Mouse (Mus musculus) CD4-positive helper T cell, adult 2 months (primary cell): ENCODE measurements around the gene Apex1.
"Not testable (repeated sequence)": the region's sequence is repeated elsewhere in the genome, so short reads cannot be mapped to it uniquely, and the experiment has no call there.

Experiments used
- DNase-seq: peaks from one replicate; pipeline ENCODE4 v3.0.0-alpha.2; 2012; ENCODE audit warnings: low read depth, missing footprints, low spot score

Apex1 gene

GRCm38 (mm10) chr14:50924281-50925064 is at the start of gene Apex1, which contains the start of gene Osgep:
Gene Apex1 (plus strand): TSS chr14:50924968.
Gene Osgep (minus strand): TSS chr14:50924893.
- peak; percentile 97 for DNase-seq

GRCm38 (mm10) chr14:50875175-50875574 is 49.6 kb upstream of the Apex1 start:
- no peak for DNase-seq

- DNase-seq, result no peak
These were observed 49.1 kb upstream of the Apex1 start for GRCm38 (mm10) chr14:50875591-50876230.

GRCm38 (mm10) chr14:50876236-50876950 is 48.4 kb upstream of the Apex1 start:
- DNase-seq, result no peak

- no peak for DNase-seq
These were observed 33.1 kb upstream of the Apex1 start for GRCm38 (mm10) chr14:50891621-50892020.

- no peak for DNase-seq
These were observed 32.7 kb upstream of the Apex1 start for GRCm38 (mm10) chr14:50892091-50892490.

- DNase-seq, result no peak
These were observed 32.0 kb upstream of the Apex1 start for GRCm38 (mm10) chr14:50892541-50893459.

GRCm38 (mm10) chr14:50895407-50895806 is 29.4 kb upstream of the Apex1 start:
- no peak for DNase-seq

- DNase-seq, result no peak
These were observed 28.6 kb upstream of the Apex1 start for GRCm38 (mm10) chr14:50895985-50896746.

GRCm38 (mm10) chr14:50896747-50897373 is 27.9 kb upstream of the Apex1 start:
- no peak for DNase-seq

- DNase-seq, result no peak
These were observed 27.4 kb upstream of the Apex1 start, which contains the start of gene Klhl33 for GRCm38 (mm10) chr14:50897374-50897765. Gene Klhl33 (minus strand): TSS chr14:50897507.

- not testable (repeated sequence) for DNase-seq
These were observed 26.8 kb upstream of the Apex1 start for GRCm38 (mm10) chr14:50897992-50898391.

GRCm38 (mm10) chr14:50903973-50904827 is 20.6 kb upstream of the Apex1 start:
- DNase-seq, result no peak

- no peak for DNase-seq
These were observed 20.0 kb upstream of the Apex1 start for GRCm38 (mm10) chr14:50904828-50905129.

GRCm38 (mm10) chr14:50905327-50905726 is 19.4 kb upstream of the Apex1 start:
- DNase-seq, result not testable (repeated sequence)

GRCm38 (mm10) chr14:50908126-50908525 is 16.6 kb upstream of the Apex1 start:
- DNase-seq, result no peak

- DNase-seq, result no peak
These were observed 13.4 kb upstream of the Apex1 start for GRCm38 (mm10) chr14:50911356-50911755.

GRCm38 (mm10) chr14:50923437-50923836 is 1.3 kb upstream of the Apex1 start:
- DNase-seq, result peak; percentile 14
